Comparison of ENCODE assay signal across 7 mouse cellular contexts in the genomic region with DNA sequence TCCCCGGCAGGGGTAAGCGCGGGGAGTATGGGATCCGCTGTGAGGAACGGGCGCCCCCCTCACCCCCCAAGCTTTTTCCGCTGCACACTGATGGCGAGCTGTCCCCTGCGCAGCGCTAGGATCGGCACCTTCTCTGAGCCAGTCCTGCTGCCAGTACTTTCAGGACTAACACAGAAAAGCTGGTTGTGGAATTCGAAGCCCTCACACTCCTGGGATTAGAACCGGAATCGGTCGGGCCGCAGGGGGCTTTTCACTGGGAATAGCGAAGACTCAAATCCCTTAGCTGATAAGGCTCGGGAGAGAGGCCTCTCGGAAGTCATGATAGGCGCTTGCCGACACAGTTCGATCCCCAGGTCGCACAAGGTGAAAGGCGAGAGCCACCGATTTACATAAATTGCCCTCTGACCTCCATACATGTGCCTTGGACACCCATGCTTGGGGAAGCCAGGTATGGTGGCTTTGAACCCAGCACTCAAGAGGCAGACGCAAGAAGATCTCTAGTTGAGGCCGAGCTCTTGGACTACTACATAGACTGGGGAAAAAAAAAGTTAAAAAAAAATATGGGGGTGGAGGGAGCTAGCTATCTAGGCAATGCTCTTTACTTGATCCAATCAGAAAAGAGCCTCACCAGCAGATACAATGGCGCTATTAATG. TPM values are rescaled to one million over a fixed set of nuclear protein-coding genes. Genes with fewer than 3 reads are reported as not detected.
A peak's percentile ranks its signal among the peaks of the same experiment; 100 is the strongest.
DNase-seq lines count a peak whose midpoint lies in the region; ATAC-seq and TF ChIP-seq lines count a peak whose summit lies in the region.

No protein-coding gene starts in this region.

- peak; percentile 43 for DNase-seq in splenic B cell, adult 2 months (ENCODE audit: low read depth, low spot score)
- no peak for DNase-seq in ovary, adult 18-20 months (ENCODE audit: low spot score)
- no peak for DNase-seq in frontal cortex, postnatal 25 days (ENCODE audit: low spot score in 2 of 2)

- H3K27me3 ChIP-seq in megakaryocyte, embryonic 14.5 days (replicated peaks), result peaks cover 35% of the 10 kb centered on the region
- peaks cover 8% of the 10 kb centered on the region; the same call in 1 of the 2 replicates for H3K27me3 ChIP-seq in embryonic facial prominence, embryonic 13.5 days
- H3K27me3 ChIP-seq in intestine, postnatal 0 days (replicated peaks; ENCODE audit: control insufficient read depth, insufficient read depth, low read length), result no peaks in the 10 kb centered on the region
- H3K27me3 ChIP-seq in splenic B cell, adult 2 months (ENCODE audit: control insufficient read depth, insufficient read depth, low read length, poor library complexity, severe bottlenecking), result no peaks in the 10 kb centered on the region

- no peaks in the 10 kb centered on the region for H3K36me3 ChIP-seq in megakaryocyte, embryonic 14.5 days (replicated peaks; ENCODE audit: low read length)
- no peaks in the 10 kb centered on the region for H3K36me3 ChIP-seq in embryonic facial prominence, embryonic 13.5 days
- no peaks in the 10 kb centered on the region for H3K36me3 ChIP-seq in intestine, postnatal 0 days (ENCODE audit: control insufficient read depth, insufficient read depth)
- H3K36me3 ChIP-seq in splenic B cell, adult 2 months (ENCODE audit: control insufficient read depth, insufficient read depth, low read length, poor library complexity, severe bottlenecking), result 0 out of 2 replicates have a peak, but pooled peaks cover 1% of the 10 kb centered on the region

- TF ChIP-seq CTCF in intestine, postnatal 0 days (IDR thresholded peaks at IDR 0.05; ENCODE audit: low read depth), result no peak

- H3K27ac ChIP-seq in embryonic facial prominence, embryonic 13.5 days, result peak overlapping the region; percentile 91
- peak overlapping the region; percentile 79 for H3K27ac ChIP-seq in intestine, postnatal 0 days (ENCODE audit: low read depth, low read length)

- peak overlapping the region; percentile 93 for H3K4me3 ChIP-seq in megakaryocyte, embryonic 14.5 days (replicated peaks)
- H3K4me3 ChIP-seq in embryonic facial prominence, embryonic 13.5 days, result peak overlapping the region; percentile 69
- H3K4me3 ChIP-seq in intestine, postnatal 0 days (ENCODE audit: low read depth, low read length), result peak overlapping the region; percentile 48

- peak overlapping the region; percentile 95 for H3K4me2 ChIP-seq in embryonic facial prominence, embryonic 13.5 days
- H3K4me2 ChIP-seq in intestine, postnatal 0 days (replicated peaks; ENCODE audit: low read depth), result peak overlapping the region; percentile 89

- ATAC-seq in megakaryocyte, adult 5-6 weeks (ENCODE audit: poor library complexity, severe bottlenecking), result no peak
- ATAC-seq in embryonic facial prominence, embryonic 13.5 days (ENCODE audit: insufficient number of reproducible peaks, insufficient read depth, low FRiP score, low TSS enrichment, low read depth), result no peak
- no peak for ATAC-seq in intestine, postnatal 0 days

- H3K4me1 ChIP-seq in megakaryocyte, embryonic 14.5 days, result peaks cover 65% of the 10 kb centered on the region
- H3K4me1 ChIP-seq in embryonic facial prominence, embryonic 13.5 days, result peaks cover 38% of the 10 kb centered on the region
- peaks cover 3% of the 10 kb centered on the region; the same call in 1 of the 2 replicates for H3K4me1 ChIP-seq in intestine, postnatal 0 days (replicated peaks; ENCODE audit: control insufficient read depth, insufficient read depth, low read length)

- peak overlapping the region; percentile 79 for H3K9ac ChIP-seq in embryonic facial prominence, embryonic 13.5 days
- peak overlapping the region; percentile 63 for H3K9ac ChIP-seq in intestine, postnatal 0 days (ENCODE audit: low read depth, low read length)

- 9% methylated on average over 28 of the region's 28 CpGs for WGBS in embryonic facial prominence, embryonic 13.5 days
- WGBS in intestine, postnatal 0 days, result 9% methylated on average over 28 of the region's 28 CpGs

- H3K9me3 ChIP-seq in megakaryocyte, embryonic 14.5 days, result no peaks in the 10 kb centered on the region
- no peaks in the 10 kb centered on the region for H3K9me3 ChIP-seq in embryonic facial prominence, embryonic 13.5 days
- no peaks in the 10 kb centered on the region for H3K9me3 ChIP-seq in intestine, postnatal 0 days (ENCODE audit: control insufficient read depth)

RNA-seq across cellular contexts. Expression of a gene that starts 6.2 kb away (rescaled TPM):
- polyA plus RNA-seq in megakaryocyte, embryonic 14.5 days (2012; ENCODE audit: insufficient read depth, low replicate concordance), result 8.7 and 25.1 TPM in 2 replicates
- 12.8 and 17.9 TPM in 2 replicates for total RNA-seq in megakaryocyte, adult 5-6 weeks (2015)
- total RNA-seq in megakaryocyte, adult 5-6 weeks (2017), result 25.9 and 26.8 TPM in 2 replicates
- 23.3 and 24.5 TPM in 2 replicates for polyA plus RNA-seq in embryonic facial prominence, embryonic 13.5 days (2015; fragmentation: Nextera tagmentation; extraction: Ambion mirVana)
- 9.7 and 10.1 TPM in 2 replicates for polyA plus RNA-seq in intestine, postnatal 0 days (2015; fragmentation: Nextera tagmentation; extraction: Ambion mirVana)

RNA-seq across cellular contexts. Expression of a gene that starts 7.1 kb away (rescaled TPM):
- not detected in 2 replicates for polyA plus RNA-seq in megakaryocyte, embryonic 14.5 days (2012; ENCODE audit: insufficient read depth, low replicate concordance)
- total RNA-seq in megakaryocyte, adult 5-6 weeks (2015), result 0.16 TPM in 1 of 2 replicates, not detected in the other
- total RNA-seq in megakaryocyte, adult 5-6 weeks (2017), result not detected in 2 replicates
- not detected in 2 replicates for polyA plus RNA-seq in embryonic facial prominence, embryonic 13.5 days (2015; fragmentation: Nextera tagmentation; extraction: Ambion mirVana)
- not detected in 2 replicates for polyA plus RNA-seq in intestine, postnatal 0 days (2015; fragmentation: Nextera tagmentation; extraction: Ambion mirVana)

RNA-seq across cellular contexts. Expression of a gene that starts 25.7 kb away (rescaled TPM):
- not detected in 2 replicates for polyA plus RNA-seq in megakaryocyte, embryonic 14.5 days (2012; ENCODE audit: insufficient read depth, low replicate concordance)
- not detected in 2 replicates for total RNA-seq in megakaryocyte, adult 5-6 weeks (2015)
- total RNA-seq in megakaryocyte, adult 5-6 weeks (2017), result not detected in 2 replicates
- not detected in 2 replicates for polyA plus RNA-seq in embryonic facial prominence, embryonic 13.5 days (2015; fragmentation: Nextera tagmentation; extraction: Ambion mirVana)
- polyA plus RNA-seq in intestine, postnatal 0 days (2015; fragmentation: Nextera tagmentation; extraction: Ambion mirVana), result not detected in 2 replicates

RNA-seq across cellular contexts. Expression of a gene that starts 37.1 kb away (rescaled TPM):
- not detected in 2 replicates for polyA plus RNA-seq in megakaryocyte, embryonic 14.5 days (2012; ENCODE audit: insufficient read depth, low replicate concordance)
- total RNA-seq in megakaryocyte, adult 5-6 weeks (2015), result not detected in 2 replicates
- total RNA-seq in megakaryocyte, adult 5-6 weeks (2017), result not detected in 2 replicates
- 1.3 TPM in 1 of 2 replicates, not detected in the other for polyA plus RNA-seq in embryonic facial prominence, embryonic 13.5 days (2015; fragmentation: Nextera tagmentation; extraction: Ambion mirVana)
- 104 and 125 TPM in 2 replicates for polyA plus RNA-seq in intestine, postnatal 0 days (2015; fragmentation: Nextera tagmentation; extraction: Ambion mirVana)

RNA-seq across cellular contexts. Expression of a gene that starts 52.0 kb away (rescaled TPM):
- not detected in 2 replicates for polyA plus RNA-seq in megakaryocyte, embryonic 14.5 days (2012; ENCODE audit: insufficient read depth, low replicate concordance)
- total RNA-seq in megakaryocyte, adult 5-6 weeks (2015), result not detected in 2 replicates
- not detected in 2 replicates for total RNA-seq in megakaryocyte, adult 5-6 weeks (2017)
- 0.50 and 0.76 TPM in 2 replicates for polyA plus RNA-seq in embryonic facial prominence, embryonic 13.5 days (2015; fragmentation: Nextera tagmentation; extraction: Ambion mirVana)
- polyA plus RNA-seq in intestine, postnatal 0 days (2015; fragmentation: Nextera tagmentation; extraction: Ambion mirVana), result 0.90 and 1.3 TPM in 2 replicates
